Mouse (Mus musculus) limb, embryonic 14.5 days (tissue): ENCODE measurements around the gene Cpt1a. TPM values are rescaled to one million over a fixed set of nuclear protein-coding genes. Genes with fewer than 3 reads are reported as not detected.

ENCODE experiments used
- ATAC-seq: fragments of 200-750 bp; cut with Nextera tagmentation; 2 replicates; pipeline ENCODE4 v1.8.0; 2017; ENCODE audit warnings: low read depth, moderate number of reproducible peaks, moderate TSS enrichment; ENCODE audit not compliant: low FRiP score
- DNase-seq: peaks from one replicate; pipeline ENCODE4 v3.0.0-alpha.2; 2015; ENCODE audit warnings: low spot score
- H3K27ac ChIP-seq: fragments of 300-500 bp; sonication (generic); replicated peaks from 2 replicates; pipeline ENCODE4 v1.5.1; 2014; ENCODE audit warnings: low read depth, mild to moderate bottlenecking, low read length, moderate library complexity, mixed read lengths
- H3K27me3 ChIP-seq: fragments of 300-500 bp; sonication (generic); 2 replicates; pipeline ENCODE4 v1.6.1; 2014; ENCODE audit warnings: low read length, mixed read lengths; ENCODE audit not compliant: control insufficient read depth, insufficient read depth
- H3K36me3 ChIP-seq: fragments of 300-500 bp; sonication (generic); 2 replicates; pipeline ENCODE4 v1.6.1; 2014; ENCODE audit warnings: mild to moderate bottlenecking, low read length, moderate library complexity, mixed read lengths; ENCODE audit not compliant: control insufficient read depth, insufficient read depth
- H3K4me1 ChIP-seq: fragments of 300-500 bp; sonication (generic); 2 replicates; pipeline ENCODE4 v1.6.1; 2014; ENCODE audit warnings: antibody characterized with exemption, low read length, mixed read lengths; ENCODE audit not compliant: control insufficient read depth, insufficient read depth
- H3K4me2 ChIP-seq: fragments of 300-500 bp; sonication (generic); replicated peaks from 2 replicates; pipeline ENCODE4 v1.6.1; 2014; ENCODE audit warnings: low read depth, mild to moderate bottlenecking, low read length, moderate library complexity; ENCODE audit not compliant: severe bottlenecking
- H3K4me3 ChIP-seq: fragments of 300-500 bp; sonication (generic); replicated peaks from 2 replicates; pipeline ENCODE4 v1.5.1; 2014; ENCODE audit warnings: low read length
- H3K9ac ChIP-seq: fragments of 300-500 bp; sonication (generic); 2 replicates; pipeline ENCODE4 v1.6.1; 2014; ENCODE audit warnings: mild to moderate bottlenecking, low read depth, low read length, moderate library complexity; ENCODE audit not compliant: severe bottlenecking
- H3K9me3 ChIP-seq: fragments of 300-500 bp; sonication (generic); 2 replicates; pipeline ENCODE4 v1.6.1; 2016; ENCODE audit warnings: low read length; ENCODE audit not compliant: control insufficient read depth
- POLR2A ChIP-seq: fragments of 200-500 bp; IDR thresholded peaks from 2 replicates; pipeline ENCODE4 v1.8.0; 2012; ENCODE audit warnings: inconsistent platforms, mild to moderate bottlenecking, moderate library complexity, borderline replicate concordance; ENCODE audit not compliant: insufficient read depth, insufficient read length; ENCODE audit errors: extremely low read depth
- WGBS: fragments of 180-500 bp; shearing (Covaris S2); extraction: QIAGEN DNeasy Blood & Tissue Kit; methylation state at CpG from one replicate; pipeline ENCODE4 v1.1.7; 2014; 5-methylcytosine and 5-hydroxymethylcytosine counted together
- polyA plus RNA-seq, 2 experiments: library from polyadenylated mRNA; depleted of rRNA in 1 of 2; stranded (reverse) in 1 of 2; unstranded in 1 of 2; fragments of >200 nt; fragmentation: Nextera tagmentation in 1 of 2; extraction: Ambion mirVana in 1 of 2; gene quantifications; 2 replicates each; pipeline versions ENCODE4 v1.2.1 to v1.2.3; 2012 to 2014

Cpt1a gene
- polyA plus RNA-seq, 2 experiments, result 20.3 to 21.7 TPM

- H3K36me3 ChIP-seq, result no peaks in the 10 kb centered on the region
- H3K4me2 ChIP-seq, result peak overlapping the region; percentile 99
- H3K27ac ChIP-seq, result no peak overlapping the region
- peak overlapping the region; percentile 64 for H3K4me3 ChIP-seq
- 3% methylated on average over 11 of the region's 11 CpGs for WGBS
- ATAC-seq (no peak), DNase-seq (no peak)
- no peak for TF ChIP-seq POLR2A
- no peak overlapping the region for H3K9ac ChIP-seq
- H3K9me3 ChIP-seq, result no peaks in the 10 kb centered on the region
- peaks cover 21% of the 10 kb centered on the region for H3K4me1 ChIP-seq
- H3K27me3 ChIP-seq, result peaks cover 6% of the 10 kb centered on the region; the same call in 1 of the 2 replicates
Observed at GRCm38 (mm10) chr19:3321617-3322016, 517 bp upstream of the Cpt1a start.

DNA sequence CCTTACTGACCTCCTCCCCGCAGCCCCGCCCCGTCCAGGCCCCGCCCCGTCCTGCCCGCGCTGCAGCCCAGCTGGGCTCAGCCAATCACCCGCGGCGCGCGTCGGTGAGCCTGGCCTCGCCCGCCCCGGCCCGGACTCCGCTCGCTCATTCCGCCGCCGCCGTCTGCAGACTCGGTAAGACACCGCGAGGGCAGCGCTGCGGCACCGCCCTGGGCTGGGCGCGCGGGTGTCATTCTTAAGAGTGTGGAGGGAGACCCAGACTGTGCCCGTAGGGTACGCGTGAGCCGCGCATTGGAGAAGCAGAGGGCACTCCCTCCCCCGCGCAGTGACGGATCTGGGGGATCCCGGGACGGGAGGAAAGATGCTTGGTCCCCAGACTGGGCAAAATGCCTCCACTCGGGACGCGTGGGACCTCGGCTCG lies 1.1 kb downstream of the Cpt1a start:
- WGBS, result 1% methylated on average over 43 of the region's 47 CpGs
- no peaks in the 10 kb centered on the region for H3K9me3 ChIP-seq
- peak; percentile 68 for DNase-seq
- H3K27me3 ChIP-seq, result peaks cover 6% of the 10 kb centered on the region; the same call in 1 of the 2 replicates
- peaks cover 21% of the 10 kb centered on the region for H3K4me1 ChIP-seq
- H3K27ac ChIP-seq, result no peak overlapping the region
- no peak for TF ChIP-seq POLR2A
- peak overlapping the region; percentile 63 for H3K9ac ChIP-seq
- peak overlapping the region; percentile 64 for H3K4me3 ChIP-seq
- peak; percentile 87 for ATAC-seq
- H3K36me3 ChIP-seq, result no peaks in the 10 kb centered on the region
- H3K4me2 ChIP-seq, result peak overlapping the region; percentile 99

DNA sequence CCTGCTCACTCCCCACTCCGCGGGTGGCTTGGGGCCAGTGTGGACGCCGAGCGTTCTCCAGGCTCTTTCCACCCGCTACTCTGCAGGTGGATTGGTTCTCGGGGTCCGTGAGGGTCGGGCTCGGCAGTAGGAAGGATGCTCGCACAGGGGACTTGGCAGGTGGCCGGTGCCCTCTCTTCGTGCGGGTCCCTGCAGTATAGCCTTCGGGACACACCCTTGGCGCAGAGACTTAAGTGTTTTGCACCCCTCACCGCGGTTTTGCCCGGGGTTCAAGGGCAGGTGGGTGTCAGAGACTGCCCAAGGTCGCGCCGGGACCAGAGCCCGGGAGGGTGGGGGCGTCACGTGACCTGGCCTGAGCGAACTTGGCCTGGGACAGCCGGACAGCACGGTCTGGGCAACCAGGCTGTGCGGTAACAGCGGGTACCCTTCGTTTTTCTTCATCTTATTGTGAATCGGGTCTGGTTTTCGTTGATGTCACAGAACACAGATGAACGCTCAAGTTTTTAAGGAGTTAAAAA lies 1.7 kb downstream of the Cpt1a start:
- H3K4me3 ChIP-seq, result peak overlapping the region; percentile 64
- WGBS, result under 1% methylated on average over 34 of the region's 34 CpGs
- peak overlapping the region; percentile 63 for H3K9ac ChIP-seq
- no peak overlapping the region for H3K27ac ChIP-seq
- no peak for DNase-seq
- peaks cover 6% of the 10 kb centered on the region; the same call in 1 of the 2 replicates for H3K27me3 ChIP-seq
- H3K36me3 ChIP-seq, result no peaks in the 10 kb centered on the region
- no peak for TF ChIP-seq POLR2A
- no peak for ATAC-seq
- peak overlapping the region; percentile 99 for H3K4me2 ChIP-seq
- peaks cover 21% of the 10 kb centered on the region for H3K4me1 ChIP-seq
- H3K9me3 ChIP-seq, result no peaks in the 10 kb centered on the region

- TF ChIP-seq POLR2A, result no peak
- Histone ChIP-seq H3K4me2 (peak overlapping the region; percentile 99), H3K4me3 (peak overlapping the region; percentile 64), H3K9ac (peak overlapping the region; percentile 63), H3K4me1 (peaks cover 21% of the 10 kb centered on the region), H3K27me3 (peaks cover 6% of the 10 kb centered on the region; the same call in 1 of the 2 replicates), H3K27ac (peak overlapping the region; percentile 87; the same call in 1 of the 2 replicates), H3K36me3 (no peaks in the 10 kb centered on the region), H3K9me3 (no peaks in the 10 kb centered on the region)
- no peak for ATAC-seq
- DNase-seq, result no peak
- 3% methylated on average over 17 of the region's 17 CpGs for WGBS
Observed at GRCm38 (mm10) chr19:3324271-3324811, 2.2 kb downstream of the Cpt1a start.

GRCm38 (mm10) chr19:3324931-3325711 lies 3.0 kb downstream of the Cpt1a start:
- no peaks in the 10 kb centered on the region for H3K9me3 ChIP-seq
- peaks cover 21% of the 10 kb centered on the region for H3K4me1 ChIP-seq
- H3K27ac ChIP-seq, result peak overlapping the region; percentile 87
- H3K4me3 ChIP-seq, result peak overlapping the region; percentile 64
- peaks cover 6% of the 10 kb centered on the region; the same call in 1 of the 2 replicates for H3K27me3 ChIP-seq
- no peaks in the 10 kb centered on the region for H3K36me3 ChIP-seq
- TF ChIP-seq POLR2A, result peak; percentile 48; the same call in 1 of the 2 replicates
- DNase-seq, result peak; percentile 95
- under 1% methylated on average over 59 of the region's 59 CpGs for WGBS
- peak overlapping the region; percentile 63 for H3K9ac ChIP-seq
- H3K4me2 ChIP-seq, result peak overlapping the region; percentile 99
- ATAC-seq, result peak; percentile 85
